Comparison of ENCODE assay signal across 17 mouse cellular contexts in genomic region chr19:57151504-57151903, GRCm38 (mm10).
"Had no signal": no experiment of that assay in that cellular context is flagged by ENCODE, and none has a peak within 500 bp of the region (broad histone marks: within the 10 kb centered on the region; RNA-seq: fewer than 3 reads in every experiment).

No protein-coding gene starts in this region.

- H3K36me3 ChIP-seq: lung, embryonic 15.5 days; midbrain, embryonic 13.5 days; midbrain, embryonic 15.5 days; neural tube, embryonic 12.5 days; stomach, embryonic 15.5 days had no signal

- H3K27ac ChIP-seq: macrophage; neural tube, embryonic 12.5 days; stomach, embryonic 15.5 days had no signal

- ATAC-seq: liver, postnatal 0 days; lung, postnatal 0 days; midbrain, embryonic 15.5 days had no signal

- H3K27me3 ChIP-seq: lung, embryonic 15.5 days; midbrain, embryonic 13.5 days; midbrain, embryonic 15.5 days; neural tube, embryonic 12.5 days; stomach, embryonic 15.5 days had no signal

- H3K9ac ChIP-seq: liver, postnatal 0 days; lung, embryonic 15.5 days; midbrain, embryonic 13.5 days; midbrain, embryonic 15.5 days; neural tube, embryonic 12.5 days; stomach, embryonic 15.5 days had no signal

- H3K4me2 ChIP-seq: midbrain, embryonic 11.5 days; midbrain, embryonic 13.5 days; midbrain, embryonic 15.5 days; neural tube, embryonic 12.5 days; stomach, embryonic 15.5 days had no signal

- H3K4me1 ChIP-seq: megakaryocyte, embryonic 14.5 days had no signal

- DNase-seq: liver, postnatal 0 days; lung, adult 2 months; lung, postnatal 14 days; lung, postnatal 36 days; right cerebral cortex, postnatal 14 days; thymus, adult 18-20 months; thymus, postnatal 25 days; thymus, postnatal 4 days had no signal

- H3K9me3 ChIP-seq: lung, embryonic 15.5 days; megakaryocyte, embryonic 14.5 days; midbrain, embryonic 13.5 days; midbrain, embryonic 15.5 days; neural tube, embryonic 12.5 days; stomach, embryonic 15.5 days had no signal

- H3K4me3 ChIP-seq: lung, embryonic 15.5 days; megakaryocyte, embryonic 14.5 days; midbrain, embryonic 13.5 days; midbrain, embryonic 15.5 days; neural tube, embryonic 12.5 days; stomach, embryonic 15.5 days had no signal
